Mouse (Mus musculus) kidney, adult 2 months (tissue): Measurements from ENCODE around the gene Fkbpl.

Experiments
- CTCF ChIP-seq: fragments of 200-500 bp; conservative IDR thresholded peaks from 2 replicates; pipeline ENCODE4 v1.5.1; 2011; ENCODE audit warnings: low read depth, mild to moderate bottlenecking, control low read depth, low read length, moderate library complexity, mixed read lengths; ENCODE audit not compliant: insufficient read depth, insufficient read length
- POLR2A ChIP-seq: fragments of 200-500 bp; IDR thresholded peaks from one replicate; pipeline ENCODE4 v1.6.1; 2011; ENCODE audit warnings: low read depth, low read length, control low read depth

DNA sequence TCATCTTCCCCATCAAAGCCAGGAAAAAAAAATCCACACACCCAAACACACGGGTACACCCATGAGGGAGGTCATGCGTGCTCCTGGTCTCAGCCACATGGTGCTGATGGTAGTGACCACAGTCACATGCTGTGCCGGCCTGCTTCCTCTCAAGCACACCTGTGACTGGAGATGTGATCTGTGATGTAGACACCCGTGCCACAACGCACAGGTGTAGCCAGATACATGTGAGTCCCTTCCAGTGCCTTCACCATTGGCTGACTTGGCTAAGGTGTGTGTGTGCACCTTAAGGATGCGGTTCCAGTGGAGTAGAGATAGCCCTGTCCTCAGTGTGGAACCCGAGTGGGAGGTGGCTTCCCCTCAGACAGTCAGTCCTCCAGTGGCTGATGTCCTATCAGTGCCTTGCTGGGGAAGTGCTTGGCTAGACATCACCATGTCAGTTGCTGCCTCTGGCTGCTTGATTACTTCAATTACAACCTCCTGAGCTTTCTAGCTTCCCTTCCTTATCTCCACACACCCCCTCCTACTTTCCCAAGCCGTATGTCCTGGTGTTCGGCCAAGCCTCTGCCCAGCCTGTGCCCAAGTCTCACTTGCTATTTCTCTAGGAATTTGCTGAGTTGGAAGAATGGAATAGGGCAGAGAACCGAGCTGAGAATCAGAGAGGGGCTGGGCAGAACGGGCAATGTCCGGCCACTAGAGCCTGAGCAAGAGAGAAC, 14.8 kb downstream of the Fkbpl start:
- no peak for TF ChIP-seq POLR2A
- TF ChIP-seq CTCF = no peak
